Mouse (Mus musculus) liver, embryonic 14.5 days (tissue): ENCODE measurements around the gene Sh2b2. TPM values are rescaled to one million over a fixed set of nuclear protein-coding genes. Genes with fewer than 3 reads are reported as not detected.

Experiments used
- ATAC-seq: fragments of 200-750 bp; cut with Nextera tagmentation; 2 replicates; pipeline ENCODE4 v1.8.0; 2017; ENCODE audit warnings: moderate number of reproducible peaks, mild to moderate bottlenecking, moderate library complexity; ENCODE audit not compliant: insufficient read depth
- DNase-seq, 3 experiments: peaks; one replicate each; pipeline ENCODE4 v3.0.0-alpha.2; 2012 to 2013; ENCODE audit warnings: low read depth in 3 of 3, low spot score in 3 of 3
- H3K27ac ChIP-seq: fragments of 300-500 bp; sonication (generic); 2 replicates; pipeline ENCODE4 v1.5.1; 2014; ENCODE audit warnings: moderate library complexity, mild to moderate bottlenecking, control low read depth, inconsistent platforms
- H3K27me3 ChIP-seq: fragments of 300-500 bp; sonication (generic); 2 replicates; pipeline ENCODE4 v1.6.1; 2014; ENCODE audit warnings: mild to moderate bottlenecking, low read length, moderate library complexity; ENCODE audit not compliant: control insufficient read depth, insufficient read depth
- H3K36me3 ChIP-seq: fragments of 300-500 bp; sonication (generic); replicated peaks from 2 replicates; pipeline ENCODE4 v1.6.1; 2014; ENCODE audit warnings: low read depth; ENCODE audit not compliant: control insufficient read depth, insufficient read depth
- H3K4me1 ChIP-seq, 2 experiments: fragments of 200-500 bp in 1 of 2; fragments of 300-500 bp in 1 of 2; sonication (generic) in 1 of 2; replicated peaks; 2 replicates each; pipeline ENCODE4 v1.6.1; 2012 to 2014; ENCODE audit warnings: antibody characterized with exemption in 1 of 2, inconsistent platforms in 1 of 2, low read length in 1 of 2; ENCODE audit not compliant: control insufficient read depth in 2 of 2, insufficient read depth in 2 of 2
- H3K4me2 ChIP-seq: fragments of 300-500 bp; sonication (generic); 2 replicates; pipeline ENCODE4 v1.6.1; 2014; ENCODE audit warnings: low read depth, mild to moderate bottlenecking, control low read depth, moderate library complexity
- H3K4me3 ChIP-seq, 2 experiments: fragments of 200-500 bp in 1 of 2; fragments of 300-500 bp in 1 of 2; sonication (generic) in 1 of 2; 2 replicates each; pipeline ENCODE4 v1.5.1; 2012 to 2014; ENCODE audit warnings: low read depth in 2 of 2, low read length in 2 of 2, mild to moderate bottlenecking in 2 of 2, control low read depth in 1 of 2, inconsistent platforms in 1 of 2, moderate library complexity in 1 of 2; ENCODE audit not compliant: insufficient read depth in 1 of 2
- H3K9ac ChIP-seq: fragments of 300-500 bp; sonication (generic); replicated peaks from 2 replicates; pipeline ENCODE4 v1.6.1; 2014; ENCODE audit warnings: mild to moderate bottlenecking, control low read depth, moderate library complexity
- H3K9me3 ChIP-seq: fragments of 300-500 bp; sonication (generic); 2 replicates; pipeline ENCODE4 v1.6.1; 2016; ENCODE audit warnings: low read length, mixed read lengths; ENCODE audit not compliant: control insufficient read depth
- CTCF ChIP-seq: IDR thresholded peaks from 2 replicates; pipeline ENCODE4 v1.5.1; 2016; ENCODE audit warnings: antibody characterized with exemption, low read depth, control low read depth
- EP300 ChIP-seq: IDR thresholded peaks from 2 replicates; pipeline ENCODE4 v1.6.1; 2016; ENCODE audit warnings: antibody characterized with exemption, low read depth
- WGBS: fragments of 180-500 bp; shearing (Covaris S2); extraction: QIAGEN DNeasy Blood & Tissue Kit; methylation state at CpG from one replicate; pipeline ENCODE4 v1.1.7; 2014; ENCODE audit not compliant: insufficient replicate concordance; 5-methylcytosine and 5-hydroxymethylcytosine counted together
- polyA plus RNA-seq, 2 experiments: library from polyadenylated mRNA; depleted of rRNA in 1 of 2; stranded (reverse) in 1 of 2; unstranded in 1 of 2; fragments of >200 nt; fragmentation: Nextera tagmentation in 1 of 2; extraction: Ambion mirVana in 1 of 2; gene quantifications; 2 replicates each; pipeline versions ENCODE4 v1.2.1 to v1.2.3; 2012 to 2014

Sh2b2 gene
- polyA plus RNA-seq, 2 experiments = 1.5 to 1.8 TPM

GRCm38 (mm10) chr5:136288351-136289081, 42.2 kb upstream of the Sh2b2 start:
- H3K4me3 ChIP-seq = no peak overlapping the region
- no peaks in the 10 kb centered on the region for H3K27me3 ChIP-seq
- TF ChIP-seq EP300 (no peak), CTCF (no peak)
- H3K4me2 ChIP-seq = no peak overlapping the region
- no peaks in the 10 kb centered on the region for H3K9me3 ChIP-seq
- no peak overlapping the region for H3K27ac ChIP-seq
- no peak overlapping the region for H3K9ac ChIP-seq
- WGBS = 80% methylated on average over 6 of the region's 6 CpGs
- DNase-seq (no peak), ATAC-seq (no peak)
- H3K36me3 ChIP-seq = no peaks in the 10 kb centered on the region; the same call in 1 of the 2 replicates
- no peaks in the 10 kb centered on the region for H3K4me1 ChIP-seq

- Histone ChIP-seq H3K9ac (no peak overlapping the region), H3K4me1 (no peaks in the 10 kb centered on the region), H3K27ac (no peak overlapping the region), H3K4me2 (no peak overlapping the region), H3K27me3 (no peaks in the 10 kb centered on the region), H3K36me3 (no peaks in the 10 kb centered on the region; the same call in 1 of the 2 replicates), H3K9me3 (no peaks in the 10 kb centered on the region), H3K4me3 (no peak overlapping the region)
- TF ChIP-seq CTCF = no peak
- no peak for TF ChIP-seq EP300
- ATAC-seq (no peak), DNase-seq (no peak)
- WGBS = 55% methylated on average over 6 of the region's 6 CpGs
These were observed 40.2 kb upstream of the Sh2b2 start for GRCm38 (mm10) chr5:136286566-136286965.

- Histone ChIP-seq H3K27me3 (no peaks in the 10 kb centered on the region), H3K27ac (no peak overlapping the region), H3K4me2 (no peak overlapping the region), H3K9ac (no peak overlapping the region), H3K4me3 (no peak overlapping the region), H3K36me3 (no peaks in the 10 kb centered on the region; the same call in 1 of the 2 replicates), H3K4me1 (no peaks in the 10 kb centered on the region), H3K9me3 (no peaks in the 10 kb centered on the region)
- 77% methylated on average over 7 of the region's 7 CpGs for WGBS
- DNase-seq (no peak), ATAC-seq (no peak)
- TF ChIP-seq CTCF (no peak), EP300 (no peak)
These were observed 38.8 kb upstream of the Sh2b2 start for GRCm38 (mm10) chr5:136285106-136285505.

GRCm38 (mm10) chr5:136281351-136281750, 35.0 kb upstream of the Sh2b2 start:
- H3K4me3 ChIP-seq = no peak overlapping the region
- no peaks in the 10 kb centered on the region for H3K27me3 ChIP-seq
- DNase-seq (no peak), ATAC-seq (no peak)
- no peaks in the 10 kb centered on the region for H3K4me1 ChIP-seq
- no peak overlapping the region for H3K9ac ChIP-seq
- H3K27ac ChIP-seq = no peak overlapping the region
- TF ChIP-seq EP300 (no peak), CTCF (peak; percentile 60)
- WGBS = 69% methylated on average over 6 of the region's 6 CpGs
- H3K9me3 ChIP-seq = no peaks in the 10 kb centered on the region
- H3K36me3 ChIP-seq = peaks cover 2% of the 10 kb centered on the region; the same call in 1 of the 2 replicates
- no peak overlapping the region for H3K4me2 ChIP-seq

GRCm38 (mm10) chr5:136274739-136275138, 28.4 kb upstream of the Sh2b2 start:
- DNase-seq (no peak), ATAC-seq (no peak)
- Histone ChIP-seq H3K9me3 (no peaks in the 10 kb centered on the region), H3K27ac (no peak overlapping the region), H3K9ac (no peak overlapping the region), H3K36me3 (0 out of 2 replicates have a peak, but pooled peaks cover 5% of the 10 kb centered on the region), H3K27me3 (no peaks in the 10 kb centered on the region), H3K4me1 (no peaks in the 10 kb centered on the region), H3K4me2 (no peak overlapping the region), H3K4me3 (no peak overlapping the region)
- WGBS = 91% methylated on average over 43 of the region's 43 CpGs
- TF ChIP-seq CTCF (no peak), EP300 (no peak)
